Mouse (Mus musculus): ENCODE measurements around the gene Slc7a6os. TPM values are rescaled to one million over a fixed set of nuclear protein-coding genes. Genes with fewer than 3 reads are reported as not detected.

Slc7a6os gene
- 1 to 10 TPM; 9.0 to 9.6 TPM for total RNA-seq (2021)
- long read RNA-seq, experiment 1, partial matches to known transcripts = 0 of 5 reads
- long read RNA-seq, experiment 1, other reads (novel, unspliced or antisense) = 1 of 5 reads
- long read RNA-seq, experiment 2, partial matches to known transcripts = 0 of 4 reads
- long read RNA-seq, experiment 2, other reads (novel, unspliced or antisense) = 2 of 4 reads

DNA sequence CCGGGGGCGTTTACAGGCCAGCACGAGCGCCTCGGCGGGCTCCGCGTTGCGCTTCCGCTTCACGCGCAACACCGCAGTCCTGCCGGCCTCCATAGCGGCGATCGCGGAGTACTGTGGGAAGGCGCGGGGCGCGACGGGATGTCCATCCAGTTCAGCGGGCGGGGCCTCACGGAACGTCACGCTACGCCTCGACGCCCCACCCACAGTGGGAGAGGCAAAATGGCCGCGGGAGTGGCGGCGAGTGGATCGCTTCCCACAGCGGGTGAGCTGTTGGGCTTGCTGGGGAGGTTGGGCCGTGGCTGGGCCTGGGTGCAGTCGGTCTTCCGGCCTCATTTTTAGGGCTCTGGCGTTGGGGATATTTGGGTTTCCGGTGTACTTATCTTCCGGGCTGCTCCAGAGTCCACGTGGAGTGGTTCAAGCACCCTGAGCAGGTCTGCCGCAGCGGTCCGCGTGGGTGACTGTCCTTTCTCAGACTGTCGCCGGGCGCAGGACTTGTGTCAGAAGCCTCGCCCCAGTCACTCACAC, at the start of gene Slc7a6os, which contains the start of gene Prmt7:
Gene Slc7a6os, minus strand, starts transcription at position 115 of the 525 bp plus-strand sequence.
Gene Prmt7, plus strand, starts transcription at position 116 of the 525 bp plus-strand sequence.
- intact Hi-C loops (cut with DNase I) = no loop called here
- Histone ChIP-seq H3K27ac (peak within 1 kb of the TSS; percentile 98), H3K4me3 (peak within 1 kb of the TSS; percentile 80)
- DNase-seq = peak; percentile 97
- no peak for TF ChIP-seq CTCF (IDR thresholded peaks at IDR 0.05)

DNA sequence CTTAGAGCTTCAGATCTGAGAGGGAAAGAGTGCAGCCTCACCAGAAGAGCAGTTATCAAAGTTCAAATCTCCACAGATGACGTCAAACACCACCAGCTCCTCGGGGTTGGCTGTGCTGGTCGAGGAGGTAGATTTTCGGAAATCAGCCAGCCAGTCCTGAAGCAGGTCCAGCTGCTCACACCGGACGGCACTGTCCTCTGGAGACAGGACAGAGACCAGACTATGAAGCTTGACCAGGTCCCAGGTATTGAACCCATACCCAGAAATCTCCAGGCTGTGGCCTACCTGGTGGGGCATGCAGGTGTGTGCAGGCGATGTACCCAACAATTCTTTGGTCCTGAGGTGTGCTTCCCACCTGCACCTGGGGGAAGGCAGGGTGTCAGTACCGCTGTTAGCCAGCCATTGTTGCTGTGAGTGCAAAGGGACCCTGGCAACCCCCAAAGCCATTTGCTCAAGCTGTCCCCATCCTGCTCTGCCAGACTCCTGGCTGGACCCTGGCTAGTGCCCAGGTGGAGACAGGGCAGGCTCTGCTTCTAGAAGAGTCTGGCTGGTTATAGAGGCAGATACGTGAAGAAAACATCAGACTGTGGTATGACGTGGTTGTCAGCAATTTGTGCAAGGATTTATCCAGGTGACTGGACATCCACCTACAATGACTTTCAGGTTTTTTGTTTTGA, 49.0 kb upstream of the Slc7a6os start:
- Histone ChIP-seq H3K27ac (no peak overlapping the region), H3K4me3 (no peak overlapping the region)
- no peak for DNase-seq
- intact Hi-C loops (cut with DNase I) = loop anchor here (10.0 kb wide), 1 partner anchor 145 kb away; no protein-coding TSS in a partner anchor
- no peak for TF ChIP-seq CTCF (IDR thresholded peaks at IDR 0.05)

- no peak for DNase-seq
- no peak overlapping the region for H3K4me3 ChIP-seq
- TF ChIP-seq CTCF (IDR thresholded peaks at IDR 0.05) = peak; percentile 38; the same call in 1 of the 2 replicates
- H3K27ac ChIP-seq = no peak overlapping the region
- intact Hi-C loops (cut with DNase I) = loop anchor here (10.0 kb wide), 1 partner anchor 147 kb away; no protein-coding TSS in a partner anchor
Observed at GRCm38 (mm10) chr8:106258169-106258568, 47.4 kb upstream of the Slc7a6os start.

DNA sequence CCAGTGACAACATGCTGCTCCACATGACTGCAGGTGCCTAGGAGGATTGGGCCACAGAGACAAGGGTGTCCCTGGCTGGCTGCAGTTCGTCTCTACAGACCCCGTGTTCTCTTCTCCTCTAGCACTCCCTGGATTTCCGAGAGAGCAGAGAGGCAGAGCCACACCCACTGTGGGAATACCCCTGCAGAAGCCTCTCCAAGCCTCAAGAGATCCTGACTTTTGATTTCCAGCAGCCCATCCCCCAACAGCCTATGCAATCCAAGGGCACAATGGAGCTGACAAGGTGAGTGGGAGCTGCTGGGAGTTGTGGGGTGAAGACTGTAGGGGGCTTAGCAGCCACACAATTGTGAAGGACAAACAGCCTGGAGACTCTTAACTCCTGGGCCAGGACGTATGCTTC, 39.5 kb upstream of the Slc7a6os start:
- Histone ChIP-seq H3K4me3 (no peak overlapping the region), H3K27ac (no peak overlapping the region)
- intact Hi-C loops (cut with DNase I) = loop anchor here (10.0 kb wide), 1 partner anchor 155 kb away; no protein-coding TSS in a partner anchor
- no peak for DNase-seq
- TF ChIP-seq CTCF (IDR thresholded peaks at IDR 0.05) = no peak

DNA sequence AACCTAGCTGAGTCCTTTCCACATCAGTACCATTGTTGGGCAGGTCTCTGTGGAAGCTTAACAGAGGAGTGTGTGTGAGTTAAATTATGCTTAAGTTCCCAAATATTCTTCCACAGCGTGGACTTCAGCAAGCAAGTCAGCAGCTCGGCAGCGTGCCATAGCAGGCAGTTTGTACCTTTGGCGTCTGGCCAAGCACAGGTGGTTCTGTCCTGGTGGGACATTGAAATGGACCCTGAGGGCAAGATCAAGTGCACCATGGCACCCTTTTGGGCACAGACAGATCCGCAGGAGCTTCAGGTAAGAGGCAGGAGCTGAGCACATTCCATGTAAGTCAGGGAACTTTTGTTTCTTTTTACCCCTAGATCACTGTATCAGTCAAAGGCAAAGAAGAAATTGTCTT, 26.4 kb upstream of the Slc7a6os start:
- H3K27ac ChIP-seq = no peak overlapping the region
- H3K4me3 ChIP-seq = no peak overlapping the region
- TF ChIP-seq CTCF (IDR thresholded peaks at IDR 0.05) = no peak
- intact Hi-C loops (cut with DNase I) = no loop called here
- no peak for DNase-seq

- H3K27ac ChIP-seq = no peak overlapping the region
- intact Hi-C loops (cut with DNase I) = no loop called here
- no peak overlapping the region for H3K4me3 ChIP-seq
- DNase-seq = no peak
- TF ChIP-seq CTCF (IDR thresholded peaks at IDR 0.05) = no peak
Observed at GRCm38 (mm10) chr8:106234567-106235261, 24.0 kb upstream of the Slc7a6os start.

DNA sequence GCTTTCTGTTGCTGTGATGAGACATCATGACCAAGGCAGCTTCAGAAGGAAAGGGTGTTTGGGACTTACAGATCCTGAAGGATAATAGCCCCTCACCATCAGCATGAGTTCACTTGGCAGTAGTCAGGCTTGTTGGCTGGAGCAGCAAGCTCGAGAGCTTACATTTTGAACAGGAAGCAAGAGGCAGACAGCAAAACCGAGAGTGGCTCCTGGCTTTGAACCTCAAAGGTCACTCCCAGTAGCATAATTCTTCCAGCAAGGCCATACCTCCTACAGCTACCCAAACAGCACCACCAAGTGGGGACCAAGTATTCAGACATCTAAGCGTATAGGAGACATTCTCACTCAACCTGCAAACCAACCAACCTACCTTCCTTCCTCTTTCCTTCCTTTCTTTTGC, 22.0 kb upstream of the Slc7a6os start:
- intact Hi-C loops (cut with DNase I) = no loop called here
- DNase-seq = no peak
- Histone ChIP-seq H3K27ac (no peak overlapping the region), H3K4me3 (no peak overlapping the region)
- no peak for TF ChIP-seq CTCF (IDR thresholded peaks at IDR 0.05)

DNA sequence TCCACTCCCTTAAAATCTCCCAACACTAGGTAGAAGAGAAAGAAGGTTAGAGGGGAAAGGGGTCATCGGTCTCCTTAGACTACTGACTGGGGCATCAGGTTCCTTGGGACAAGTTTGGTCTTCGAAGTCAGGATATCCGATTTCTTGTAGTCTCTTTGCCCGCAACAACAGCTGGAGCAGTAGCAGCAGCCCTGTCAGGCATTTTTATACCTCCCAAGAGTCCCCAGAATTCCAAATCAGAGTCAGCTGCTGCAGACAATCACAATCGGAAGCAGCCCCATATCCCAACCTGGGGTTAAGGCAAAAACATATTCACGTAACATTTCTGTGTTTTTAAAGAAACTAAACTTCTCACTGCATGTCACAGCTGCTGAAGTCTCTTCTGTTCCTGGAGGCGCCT, 20.8 kb upstream of the Slc7a6os start:
- DNase-seq = no peak
- intact Hi-C loops (cut with DNase I) = no loop called here
- no peak overlapping the region for H3K4me3 ChIP-seq
- no peak for TF ChIP-seq CTCF (IDR thresholded peaks at IDR 0.05)
- no peak overlapping the region for H3K27ac ChIP-seq

DNA sequence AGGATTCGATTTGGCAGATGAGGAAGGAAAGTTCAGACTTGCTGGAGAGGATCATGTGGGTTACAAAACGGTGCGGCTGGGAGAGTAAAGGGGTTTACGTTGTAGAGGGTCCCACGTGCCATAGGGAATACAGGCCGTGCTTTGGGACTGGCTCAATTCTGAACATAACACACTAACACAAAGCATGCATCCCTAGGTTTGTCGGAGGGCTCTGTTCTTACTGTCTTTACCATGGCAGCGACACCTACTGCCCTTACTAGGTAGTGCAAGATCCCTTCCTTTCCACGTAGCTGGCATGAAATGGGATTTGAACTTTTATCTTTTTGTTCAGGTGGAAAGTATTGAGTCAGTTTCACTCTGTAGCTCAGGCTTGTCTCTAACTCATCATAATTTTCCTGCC, 15.9 kb upstream of the Slc7a6os start:
- DNase-seq = peak; percentile 58
- H3K27ac ChIP-seq = no peak overlapping the region
- no peak overlapping the region for H3K4me3 ChIP-seq
- intact Hi-C loops (cut with DNase I) = loop anchor here (1.0 to 10.0 kb wide), 2 partner anchors 86 to 178 kb away; no protein-coding TSS in a partner anchor
- TF ChIP-seq CTCF (IDR thresholded peaks at IDR 0.05) = peak; percentile 90

DNA sequence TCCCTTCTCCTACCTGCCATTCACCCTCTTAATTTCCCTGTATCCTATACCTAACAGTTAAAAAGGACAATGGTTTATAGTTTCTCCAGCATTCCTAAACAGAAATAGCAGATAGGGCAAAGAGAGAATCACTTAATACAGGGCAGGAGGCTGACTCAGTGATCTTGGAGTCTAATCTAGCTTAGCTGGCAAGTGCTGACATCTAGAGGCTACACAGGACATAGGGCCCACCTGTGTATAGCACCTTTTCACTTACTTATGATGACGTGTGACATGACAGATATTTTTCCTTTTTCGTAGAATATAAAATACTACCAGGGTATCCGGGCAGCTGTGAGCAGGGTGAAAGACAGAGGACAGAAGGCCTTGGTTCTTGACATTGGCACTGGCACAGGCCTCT, 8.9 kb upstream of the Slc7a6os start:
- H3K4me3 ChIP-seq = no peak overlapping the region
- TF ChIP-seq CTCF (IDR thresholded peaks at IDR 0.05) = peak; percentile 5; the same call in 1 of the 2 replicates
- no peak overlapping the region for H3K27ac ChIP-seq
- intact Hi-C loops (cut with DNase I) = loop anchor here (10.0 kb wide), 1 partner anchor 185 kb away; no protein-coding TSS in a partner anchor
- DNase-seq = no peak

- DNase-seq = no peak
- Histone ChIP-seq H3K27ac (no peak overlapping the region), H3K4me3 (no peak overlapping the region)
- intact Hi-C loops (cut with DNase I) = no loop called here
- TF ChIP-seq CTCF (IDR thresholded peaks at IDR 0.05) = no peak
Observed at GRCm38 (mm10) chr8:106213959-106214358, 3.2 kb upstream of the Slc7a6os start.

GRCm38 (mm10) chr8:106211421-106211820, 686 bp upstream of the Slc7a6os start:
- H3K27ac ChIP-seq = peak overlapping the region; percentile 98
- peak overlapping the region; percentile 80 for H3K4me3 ChIP-seq
- DNase-seq = no peak
- no peak for TF ChIP-seq CTCF (IDR thresholded peaks at IDR 0.05)
- intact Hi-C loops (cut with DNase I) = no loop called here

Data from gastrocnemius, adult 2 months (tissue).